Mouse (Mus musculus) embryonic facial prominence, embryonic 15.5 days (tissue): ENCODE measurements around the gene Srgn. TPM values are rescaled to one million over a fixed set of nuclear protein-coding genes. Genes with fewer than 3 reads are reported as not detected.
"Not testable (repeated sequence)": the region's sequence is repeated elsewhere in the genome, so short reads cannot be mapped to it uniquely, and the experiment has no call there.

Experiments
- ATAC-seq: fragments of 200-750 bp; cut with Nextera tagmentation; 2 replicates; pipeline ENCODE4 v1.8.0; 2017; ENCODE audit warnings: low read depth, moderate TSS enrichment; ENCODE audit not compliant: insufficient number of reproducible peaks, low FRiP score, low TSS enrichment
- H3K27ac ChIP-seq: fragments of 300-500 bp; sonication (generic); replicated peaks from 2 replicates; pipeline ENCODE4 v1.5.1; 2015; ENCODE audit warnings: mild to moderate bottlenecking, inconsistent platforms
- H3K27me3 ChIP-seq: fragments of 300-500 bp; sonication (generic); 2 replicates; pipeline ENCODE4 v1.6.1; 2015; ENCODE audit warnings: inconsistent platforms
- H3K36me3 ChIP-seq: fragments of 300-500 bp; sonication (generic); 2 replicates; pipeline ENCODE4 v1.6.1; 2015; ENCODE audit warnings: mild to moderate bottlenecking, inconsistent platforms
- H3K4me1 ChIP-seq: fragments of 300-500 bp; sonication (generic); 2 replicates; pipeline ENCODE4 v1.6.1; 2015; ENCODE audit warnings: inconsistent platforms
- H3K4me2 ChIP-seq: fragments of 300-500 bp; sonication (generic); replicated peaks from 2 replicates; pipeline ENCODE4 v1.6.1; 2015; ENCODE audit warnings: mild to moderate bottlenecking, inconsistent platforms
- H3K4me3 ChIP-seq: fragments of 300-500 bp; sonication (generic); replicated peaks from 2 replicates; pipeline ENCODE4 v1.5.1; 2015; ENCODE audit warnings: mild to moderate bottlenecking, inconsistent platforms
- H3K9ac ChIP-seq: fragments of 300-500 bp; sonication (generic); 2 replicates; pipeline ENCODE4 v1.6.1; 2015; ENCODE audit warnings: inconsistent platforms
- H3K9me3 ChIP-seq: fragments of 300-500 bp; sonication (generic); replicated peaks from 2 replicates; pipeline ENCODE4 v1.6.1; 2016; ENCODE audit warnings: inconsistent platforms
- WGBS: fragments of 180-500 bp; shearing (Covaris S2); methylation state at CpG from one replicate; pipeline ENCODE4 v1.1.7; 2015; 5-methylcytosine and 5-hydroxymethylcytosine counted together
- polyA plus RNA-seq: library from polyadenylated mRNA; unstranded; fragments of >200 nt; fragmentation: Nextera tagmentation; extraction: Ambion mirVana; gene quantifications from 2 replicates; pipeline ENCODE4 v1.2.1, GENCODE M21; 2015

Gene Srgn
- polyA plus RNA-seq, 1 experiment from 2014 or later, result 43.9 TPM

GRCm38 (mm10) chr10:62481108-62481852 is 46.0 kb downstream of the Srgn start:
- WGBS, result 59% methylated on average over 7 of the region's 7 CpGs
- ATAC-seq, result no peak
- H3K4me3 ChIP-seq, result no peak overlapping the region

GRCm38 (mm10) chr10:62476980-62477379 is 50.3 kb downstream of the Srgn start:
- no peak for ATAC-seq
- 73% methylated on average over 2 of the region's 2 CpGs for WGBS
- Histone ChIP-seq H3K9ac (no peak overlapping the region), H3K27ac (no peak overlapping the region), H3K4me2 (no peak overlapping the region), H3K36me3 (peaks cover 10% of the 10 kb centered on the region), H3K27me3 (no peaks in the 10 kb centered on the region), H3K4me1 (no peaks in the 10 kb centered on the region), H3K4me3 (no peak overlapping the region), H3K9me3 (no peaks in the 10 kb centered on the region)

More at GRCm38 (mm10) chr10:62481108-62481852, 46.0 kb downstream of the Srgn start:
- no peaks in the 10 kb centered on the region for H3K9me3 ChIP-seq
- peaks cover 6% of the 10 kb centered on the region for H3K36me3 ChIP-seq
- H3K4me1 ChIP-seq, result peaks cover 7% of the 10 kb centered on the region; the same call in 1 of the 2 replicates
- H3K9ac ChIP-seq, result no peak overlapping the region
- no peak overlapping the region for H3K4me2 ChIP-seq
- H3K27ac ChIP-seq, result no peak overlapping the region
- H3K27me3 ChIP-seq, result no peaks in the 10 kb centered on the region

DNA sequence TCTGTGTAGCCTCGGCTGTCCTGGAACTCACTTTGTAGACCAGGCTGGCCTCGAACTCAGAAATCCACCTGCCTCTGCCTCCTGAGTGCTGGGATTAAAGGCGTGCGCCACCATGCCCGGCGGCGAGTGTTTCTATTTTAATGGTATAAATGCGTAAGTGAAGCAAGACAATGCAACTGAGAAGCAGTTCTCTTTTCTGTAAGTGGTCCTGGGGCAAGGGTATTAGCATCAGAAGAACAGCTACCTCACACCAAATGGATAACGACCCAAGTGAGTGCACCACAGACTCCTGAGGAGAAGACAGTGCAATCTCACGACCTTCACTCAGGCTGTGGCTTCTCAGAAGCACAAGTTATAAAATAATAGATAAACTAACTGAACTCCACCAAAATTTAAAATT is 52.3 kb downstream of the Srgn start:
- Histone ChIP-seq H3K4me2 (no peak overlapping the region), H3K9ac (no peak overlapping the region), H3K27ac (no peak overlapping the region), H3K27me3 (no peaks in the 10 kb centered on the region), H3K4me3 (no peak overlapping the region), H3K36me3 (peaks cover 10% of the 10 kb centered on the region), H3K9me3 (no peaks in the 10 kb centered on the region), H3K4me1 (no peaks in the 10 kb centered on the region)
- 87% methylated on average over 10 of the region's 10 CpGs for WGBS
- no peak for ATAC-seq

- Histone ChIP-seq H3K27ac (no peak overlapping the region), H3K27me3 (no peaks in the 10 kb centered on the region), H3K4me1 (no peaks in the 10 kb centered on the region), H3K9ac (no peak overlapping the region), H3K9me3 (no peaks in the 10 kb centered on the region), H3K36me3 (peaks cover 20% of the 10 kb centered on the region; the same call in 1 of the 2 replicates), H3K4me3 (no peak overlapping the region), H3K4me2 (no peak overlapping the region)
- 70% methylated on average over 5 of the region's 5 CpGs for WGBS
- no peak for ATAC-seq
These were observed 56.1 kb downstream of the Srgn start for GRCm38 (mm10) chr10:62471105-62471504.

DNA sequence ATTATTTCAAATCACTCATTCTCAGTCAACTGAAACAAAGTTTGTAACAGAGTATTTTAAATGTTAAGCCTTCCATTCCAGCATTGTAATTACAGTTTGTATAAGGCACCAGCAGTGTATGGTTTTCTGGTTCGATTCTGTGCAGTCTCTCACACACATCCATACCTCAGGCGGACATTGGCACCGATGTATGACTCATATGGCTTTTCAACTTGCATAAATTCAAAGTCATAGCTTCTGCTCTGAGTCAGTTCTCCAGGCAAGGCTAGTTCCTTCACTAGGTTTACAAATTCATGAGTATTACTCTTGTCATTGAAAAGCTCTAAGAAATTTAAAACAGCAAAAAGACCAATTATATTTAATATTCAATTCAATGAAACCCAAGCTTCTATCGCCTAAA is 57.5 kb downstream of the Srgn start:
- H3K4me2 ChIP-seq, result no peak overlapping the region
- ATAC-seq, result no peak
- no peak overlapping the region for H3K9ac ChIP-seq
- WGBS, result 91% methylated on average over 4 of the region's 4 CpGs
- no peaks in the 10 kb centered on the region for H3K4me1 ChIP-seq
- H3K27ac ChIP-seq, result no peak overlapping the region
- no peaks in the 10 kb centered on the region for H3K27me3 ChIP-seq
- H3K4me3 ChIP-seq, result no peak overlapping the region
- H3K36me3 ChIP-seq, result peaks cover 20% of the 10 kb centered on the region
- no peaks in the 10 kb centered on the region for H3K9me3 ChIP-seq

DNA sequence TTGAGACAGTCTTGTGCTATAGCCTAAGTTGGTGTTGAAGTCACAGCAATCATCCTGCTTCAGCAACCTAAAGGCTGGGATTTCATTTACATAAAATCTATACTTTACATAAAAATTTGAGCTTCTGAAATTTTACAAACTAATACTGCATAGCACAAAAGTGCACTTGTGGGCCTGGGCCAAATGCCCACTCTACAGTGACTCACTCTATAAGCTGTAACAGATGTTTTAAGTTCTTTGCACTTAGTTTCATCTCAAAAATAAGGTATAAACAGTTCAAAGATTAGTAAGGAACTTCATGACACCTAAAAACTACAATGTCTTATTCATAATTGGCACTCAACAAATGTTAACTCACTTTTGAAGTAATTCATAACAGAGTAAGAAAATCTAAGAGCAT is 65.9 kb downstream of the Srgn start:
- Histone ChIP-seq H3K4me3 (no peak overlapping the region), H3K36me3 (peaks cover 58% of the 10 kb centered on the region), H3K27me3 (no peaks in the 10 kb centered on the region), H3K9me3 (no peaks in the 10 kb centered on the region), H3K4me2 (no peak overlapping the region), H3K9ac (no peak overlapping the region), H3K4me1 (no peaks in the 10 kb centered on the region), H3K27ac (no peak overlapping the region)
- no peak for ATAC-seq

- WGBS, result 62% methylated on average over 11 of the region's 11 CpGs
- not testable (repeated sequence) for H3K9ac ChIP-seq, ATAC-seq, H3K4me3 ChIP-seq, H3K27me3 ChIP-seq, H3K4me2 ChIP-seq, H3K27ac ChIP-seq, H3K9me3 ChIP-seq
- Histone ChIP-seq H3K4me1 (peaks cover 14% of the 10 kb centered on the region), H3K36me3 (peaks cover 17% of the 10 kb centered on the region)
These were observed 75.2 kb downstream of the Srgn start for GRCm38 (mm10) chr10:62452001-62452400.

- WGBS, result 36% methylated on average over 18 of the region's 18 CpGs
- no peaks in the 10 kb centered on the region for H3K9me3 ChIP-seq
These were observed 77.0 kb downstream of the Srgn start for GRCm38 (mm10) chr10:62450280-62450640.

DNA sequence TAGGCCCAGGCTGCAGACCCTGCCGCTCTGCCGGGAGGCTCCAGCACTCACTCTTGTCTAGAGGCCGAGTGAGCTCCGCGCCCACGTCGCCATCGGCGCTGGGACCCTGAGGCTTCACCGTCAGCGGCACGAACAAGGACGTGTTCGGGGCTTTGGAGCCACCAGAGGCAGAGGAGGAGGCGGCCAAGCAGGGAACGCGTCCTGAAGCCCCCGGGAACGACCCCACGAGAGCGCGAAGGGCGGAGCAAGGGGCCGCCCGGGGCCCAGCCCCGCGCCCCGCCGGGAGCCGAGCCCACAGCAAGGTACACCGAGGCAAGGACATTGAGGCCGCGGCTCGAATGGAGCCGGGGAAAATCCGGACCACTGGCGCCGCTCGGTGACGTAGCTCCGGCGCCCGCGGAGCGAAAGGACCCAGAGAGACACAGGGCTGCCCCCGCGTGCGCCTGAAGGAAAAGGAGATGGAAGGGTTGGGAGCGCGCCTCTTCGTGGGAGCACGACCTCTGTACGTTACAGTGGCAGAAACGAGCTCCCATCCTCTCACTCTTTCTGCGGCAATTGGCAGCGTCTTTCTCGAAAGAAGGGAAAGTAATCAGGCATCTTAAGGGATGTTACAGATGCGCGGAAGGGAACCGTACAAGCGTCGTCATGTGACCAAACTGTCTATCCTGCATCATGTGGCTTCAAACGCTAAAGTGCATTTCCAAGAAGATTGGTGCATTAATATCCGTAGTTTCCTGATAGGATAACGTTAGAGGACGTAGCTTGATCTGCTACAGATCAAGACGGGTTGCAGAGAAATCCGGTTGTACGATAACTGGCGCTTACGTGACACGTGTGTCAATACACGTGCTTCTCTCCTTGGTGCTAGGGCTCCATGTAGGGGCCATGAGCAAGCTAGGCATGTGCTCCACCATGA is 77.6 kb downstream of the Srgn start, which contains the start of the genes 4930507D05Rik and Supv3l1:
Gene 4930507D05Rik (plus strand): TSS at position 126 of the 916 bp plus-strand sequence.
Gene Supv3l1 (minus strand): TSS at position 375 of the 916 bp plus-strand sequence.
- peak; percentile 86 for ATAC-seq
- under 1% methylated on average over 73 of the region's 73 CpGs for WGBS
- H3K27ac ChIP-seq, result peak within 1 kb of the TSS; percentile 95
- H3K9ac ChIP-seq, result peak within 1 kb of the TSS; percentile 98
- peak within 1 kb of the TSS; percentile 100 for H3K4me3 ChIP-seq
- H3K27me3 ChIP-seq, result no peaks in the 10 kb centered on the region
- H3K4me2 ChIP-seq, result peak within 1 kb of the TSS; percentile 68
- H3K4me1 ChIP-seq, result peaks cover 14% of the 10 kb centered on the region
- peaks cover 27% of the 10 kb centered on the region for H3K36me3 ChIP-seq
- H3K9me3 ChIP-seq, result no peaks in the 10 kb centered on the region

More at GRCm38 (mm10) chr10:62450280-62450640, 77.0 kb downstream of the Srgn start:
- no peak for ATAC-seq
- peak overlapping the region; percentile 95 for H3K27ac ChIP-seq
- H3K4me2 ChIP-seq, result peak overlapping the region; percentile 68
- peaks cover 23% of the 10 kb centered on the region for H3K36me3 ChIP-seq
- peaks cover 14% of the 10 kb centered on the region for H3K4me1 ChIP-seq
- peak overlapping the region; percentile 100 for H3K4me3 ChIP-seq
- H3K9ac ChIP-seq, result peak overlapping the region; percentile 98
- H3K27me3 ChIP-seq, result no peaks in the 10 kb centered on the region
